Mouse (Mus musculus) CD8-positive naive resting alpha-beta T cell, adult 2 months (primary cell): ENCODE measurements around the gene Gnpnat1.

ENCODE experiments used
- DNase-seq, 2 experiments: peaks; one replicate each; pipeline ENCODE4 v3.0.0; 2022; ENCODE audit warnings: low read depth in 2 of 2, low spot score in 2 of 2

Gnpnat1 gene

DNA sequence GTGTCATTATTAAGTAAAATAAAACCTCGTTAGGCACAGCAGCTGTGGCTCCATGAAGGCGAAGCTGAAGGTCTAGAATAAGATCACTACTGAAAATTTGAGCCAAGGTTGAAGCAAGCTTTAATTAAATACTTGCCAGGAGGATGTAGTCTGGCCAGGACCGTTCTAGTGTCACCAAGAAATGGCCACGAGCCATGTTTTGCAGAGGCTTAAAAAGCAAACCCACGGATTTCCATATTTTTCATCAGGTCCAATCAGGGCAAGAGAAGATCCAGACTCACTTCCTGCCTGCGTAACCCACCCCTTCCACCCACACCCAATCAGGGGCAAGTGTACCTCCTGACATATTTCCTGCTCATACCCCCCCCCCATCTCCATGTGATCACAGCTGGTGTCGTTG lies 1.1 kb downstream of the Gnpnat1 start:
- no peak for DNase-seq

DNA sequence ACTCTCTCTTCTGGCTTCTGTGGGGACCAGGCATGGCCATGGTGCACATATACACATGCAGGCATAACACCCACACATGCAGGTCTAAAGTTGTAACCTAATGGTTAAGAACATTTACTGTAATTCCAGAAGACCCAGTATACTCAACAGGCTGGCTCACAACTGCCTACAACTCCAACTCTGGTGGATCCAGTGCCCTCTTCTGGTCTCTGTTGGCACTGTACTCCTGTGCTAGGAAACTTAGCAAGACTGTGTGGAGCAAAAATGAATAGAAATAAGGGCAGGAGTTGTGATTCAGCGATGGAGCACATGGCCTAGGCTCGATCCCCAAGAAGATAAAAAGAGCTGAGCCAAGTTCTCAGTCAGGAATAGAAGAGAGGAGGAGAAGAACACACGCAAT lies 4.9 kb downstream of the Gnpnat1 start:
- no peak for DNase-seq

DNA sequence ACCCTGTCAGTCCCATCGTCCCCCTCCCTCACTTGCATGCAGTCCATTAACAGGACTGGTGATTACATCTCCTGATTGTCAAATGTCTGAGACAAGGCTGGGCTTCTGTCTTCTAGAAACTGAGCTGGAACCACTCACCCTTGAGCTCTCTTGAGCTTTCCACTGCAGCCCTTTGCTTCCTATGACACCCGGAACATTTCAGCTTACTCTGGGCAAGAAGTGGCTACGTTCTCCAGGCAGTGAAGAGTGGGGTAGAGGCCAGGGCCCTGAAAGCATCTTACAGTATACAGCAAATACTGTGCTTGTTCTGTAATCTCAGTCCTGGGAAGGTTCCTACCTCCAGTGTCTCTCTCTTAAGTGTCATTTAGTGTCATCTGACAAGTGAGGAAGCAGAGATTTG lies 15.5 kb downstream of the Gnpnat1 start:
- no peak for DNase-seq

DNA sequence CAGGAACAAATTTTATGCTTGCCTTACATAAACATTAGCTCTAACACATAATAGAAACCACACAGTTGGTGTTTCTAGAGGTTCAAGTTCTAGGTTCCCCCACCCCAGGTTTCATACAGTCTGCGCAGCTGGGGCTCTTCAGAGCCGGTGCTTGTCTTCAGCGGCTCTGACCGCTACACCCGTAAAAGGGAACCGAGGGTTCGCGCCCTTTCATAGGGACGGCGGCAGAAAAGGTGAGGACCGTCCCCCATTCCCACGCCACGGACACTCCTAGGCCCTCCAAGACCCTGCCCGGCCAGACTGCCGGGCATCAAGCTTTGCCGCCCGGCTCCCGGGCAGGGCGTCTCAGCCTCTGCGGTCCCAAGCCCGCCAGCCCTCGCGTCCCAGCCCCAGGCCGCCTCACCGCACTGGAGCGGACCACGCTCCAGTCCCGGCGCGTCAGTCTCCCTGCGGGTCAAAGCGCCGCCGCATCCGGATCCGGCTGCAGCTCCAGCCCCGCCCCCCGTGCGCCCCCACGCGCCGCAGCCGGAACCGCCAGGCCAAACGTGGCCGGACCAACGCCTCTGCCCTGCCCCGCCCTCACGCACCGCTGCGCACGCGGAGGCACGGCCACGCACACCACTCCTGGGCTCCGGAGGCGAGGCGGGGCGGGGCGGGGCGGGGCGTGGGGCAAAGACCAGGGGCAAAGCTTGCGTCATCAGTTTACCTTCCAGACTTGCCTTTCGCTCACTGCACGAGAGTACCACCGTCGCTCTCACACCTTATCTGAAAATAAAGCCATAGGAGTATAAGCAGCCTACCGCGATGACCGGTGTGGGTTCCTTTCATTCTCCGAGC lies 16.1 kb downstream of the Gnpnat1 start:
- peak; percentile 65 to 69 for DNase-seq

DNA sequence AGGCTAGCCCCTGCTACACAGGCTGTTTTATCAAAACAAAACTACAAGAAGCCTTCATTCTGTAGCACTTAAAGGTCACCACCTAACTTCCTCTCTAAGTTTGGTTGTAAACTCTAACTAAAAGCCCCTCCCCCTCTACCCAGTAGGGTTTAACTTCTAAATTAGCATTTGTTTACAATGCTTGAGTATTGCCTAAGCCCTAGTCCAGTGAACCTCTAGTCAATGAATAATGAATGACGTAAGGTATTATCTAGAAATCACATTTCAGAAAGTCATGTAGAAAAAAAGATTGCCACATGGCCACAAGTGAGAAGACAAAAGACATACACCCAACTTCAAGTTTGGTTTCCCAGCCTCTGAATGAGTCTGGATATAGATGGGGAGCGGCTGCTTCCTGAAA lies 17.2 kb downstream of the Gnpnat1 start:
- no peak for DNase-seq

DNA sequence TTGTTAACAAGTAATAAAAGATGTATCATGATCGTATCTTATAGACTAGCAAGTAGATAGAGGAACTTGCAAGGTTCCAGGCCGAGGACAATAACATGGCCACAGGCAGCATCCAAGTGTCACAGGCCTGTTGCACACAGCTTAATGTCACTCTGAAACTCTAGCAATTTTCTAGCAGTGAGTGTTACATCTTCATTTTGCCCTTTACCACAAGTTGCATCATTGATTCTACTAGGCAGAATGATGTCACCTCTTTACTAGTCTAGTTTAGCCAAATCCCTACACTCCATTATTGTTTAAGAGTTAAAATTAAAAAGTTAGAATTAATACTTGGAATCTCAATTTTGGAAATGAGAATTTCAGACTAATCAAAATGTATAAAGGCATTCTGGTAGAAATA lies 19.1 kb downstream of the Gnpnat1 start:
- no peak for DNase-seq

DNA sequence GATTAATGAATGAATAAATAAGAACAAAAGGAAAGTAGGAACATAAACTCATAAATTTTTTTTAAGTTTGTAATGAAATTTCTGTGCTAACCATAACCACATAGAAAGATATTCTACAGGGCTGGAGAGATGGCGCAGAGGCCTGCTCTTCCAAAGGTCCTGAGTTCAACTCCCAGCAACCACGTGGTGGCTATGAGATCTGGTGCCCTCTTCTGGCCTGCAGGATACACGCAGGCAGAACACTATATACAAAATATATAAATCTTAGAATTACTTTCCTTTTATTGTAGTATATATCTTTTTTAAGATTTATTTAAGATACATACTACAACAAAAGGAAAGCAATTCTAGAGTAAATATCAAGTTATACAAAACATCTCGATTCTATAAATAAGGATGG lies 21.8 kb downstream of the Gnpnat1 start:
- DNase-seq = no peak

DNA sequence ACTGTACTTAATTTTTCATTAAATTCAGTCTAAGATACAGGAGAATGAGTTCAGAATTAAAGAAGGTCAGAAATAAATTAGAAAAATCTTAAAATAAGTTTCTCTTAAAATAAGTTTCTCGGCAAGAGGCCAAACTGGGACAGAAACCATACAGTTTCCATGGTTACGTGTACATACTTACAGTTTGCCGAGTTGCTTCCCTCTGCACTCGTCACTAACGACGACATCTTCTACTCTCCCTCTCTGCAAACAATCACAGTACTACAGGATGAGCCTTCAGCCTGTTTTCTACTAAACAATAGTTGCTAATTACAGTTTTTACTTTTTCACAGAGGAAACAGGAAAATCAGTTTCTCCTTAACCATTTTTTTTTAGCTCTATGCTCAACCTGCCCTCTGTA lies 24.0 kb downstream of the Gnpnat1 start:
- no peak for DNase-seq

DNA sequence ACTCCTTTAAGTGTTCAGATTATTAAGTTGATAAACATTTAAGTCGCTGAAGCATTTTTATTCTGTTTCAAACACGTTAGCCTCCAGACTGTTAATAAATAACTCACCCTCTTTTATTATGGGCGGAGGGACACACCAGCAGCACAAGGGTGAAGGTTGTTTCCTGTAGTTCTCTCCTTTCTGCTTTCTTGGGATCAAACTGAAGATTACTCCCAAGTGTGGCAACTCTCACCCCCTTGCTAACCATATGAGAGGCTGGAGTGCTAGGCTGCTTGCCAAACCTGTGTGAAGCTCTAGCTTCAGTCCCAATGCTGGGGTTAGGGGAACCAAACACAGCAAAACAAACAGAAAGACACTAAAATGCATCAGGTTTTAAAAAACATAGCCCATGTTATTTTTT lies 25.9 kb downstream of the Gnpnat1 start:
- no peak for DNase-seq

DNA sequence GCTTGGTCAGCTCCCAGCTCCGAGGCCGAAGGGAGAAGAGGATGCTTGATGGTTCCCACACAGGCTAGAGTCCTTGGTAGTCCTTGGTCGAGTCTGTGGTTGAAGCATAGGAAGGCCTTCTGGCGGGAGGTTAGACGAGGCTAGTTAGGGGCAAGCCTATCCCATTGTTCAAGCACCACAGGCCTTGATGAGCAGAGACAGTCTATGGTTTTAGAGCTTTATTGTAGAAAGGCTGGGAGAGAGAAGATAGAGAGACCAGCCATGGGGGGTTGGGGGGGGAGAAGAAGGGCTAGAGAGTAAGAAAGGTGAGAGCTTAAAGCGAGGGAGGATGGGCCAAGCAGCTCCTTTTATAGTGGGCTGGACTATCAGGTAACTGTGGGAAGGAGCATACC lies 39.5 kb downstream of the Gnpnat1 start:
- no peak for DNase-seq

DNA sequence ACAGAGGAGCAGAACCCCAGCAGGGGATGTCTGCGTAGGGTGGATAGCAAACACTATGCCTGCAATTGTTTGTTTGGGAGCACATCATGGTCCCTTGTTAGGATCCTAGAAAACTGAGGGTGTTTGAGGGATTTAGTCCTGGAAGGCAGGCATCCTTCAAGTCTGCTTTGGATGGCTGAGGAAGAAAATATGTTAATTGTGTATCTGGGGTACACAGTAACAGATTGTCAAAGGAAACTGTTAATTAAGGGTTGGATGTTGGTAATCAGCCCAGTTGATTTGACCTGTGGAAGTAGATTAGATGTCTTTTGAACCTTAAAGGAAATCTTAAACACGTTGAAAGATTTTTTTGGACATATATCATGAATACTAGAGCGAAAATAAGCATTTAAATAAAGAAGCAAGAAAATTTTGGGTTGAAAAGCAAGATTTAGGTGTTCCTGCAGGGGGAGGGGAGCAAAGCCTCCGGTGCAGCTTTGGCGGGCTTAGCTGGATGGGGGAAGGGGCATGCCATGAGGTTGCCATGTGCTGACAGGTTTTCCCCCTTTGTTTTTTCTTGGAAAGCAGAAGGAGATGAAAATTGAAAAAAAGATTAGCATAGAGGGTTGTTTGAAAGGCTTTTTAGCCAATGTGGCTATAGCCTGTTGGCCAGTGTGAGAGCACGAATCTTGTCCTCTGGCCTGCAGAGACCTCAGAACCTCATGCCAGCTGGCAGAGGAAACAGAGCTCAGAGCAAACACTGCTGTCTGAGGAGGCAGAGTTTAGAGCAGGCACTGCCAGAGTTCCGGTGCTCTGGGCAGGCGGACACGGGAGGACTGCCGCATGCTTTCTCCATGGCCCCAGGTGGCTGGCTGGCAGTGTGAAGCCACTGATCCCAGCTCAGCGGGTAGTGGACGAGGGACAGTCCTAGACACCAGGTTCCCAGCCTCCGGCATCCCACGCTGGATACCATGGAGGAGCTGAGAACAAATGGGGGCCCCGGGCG lies 40.2 kb downstream of the Gnpnat1 start:
- no peak for DNase-seq

DNA sequence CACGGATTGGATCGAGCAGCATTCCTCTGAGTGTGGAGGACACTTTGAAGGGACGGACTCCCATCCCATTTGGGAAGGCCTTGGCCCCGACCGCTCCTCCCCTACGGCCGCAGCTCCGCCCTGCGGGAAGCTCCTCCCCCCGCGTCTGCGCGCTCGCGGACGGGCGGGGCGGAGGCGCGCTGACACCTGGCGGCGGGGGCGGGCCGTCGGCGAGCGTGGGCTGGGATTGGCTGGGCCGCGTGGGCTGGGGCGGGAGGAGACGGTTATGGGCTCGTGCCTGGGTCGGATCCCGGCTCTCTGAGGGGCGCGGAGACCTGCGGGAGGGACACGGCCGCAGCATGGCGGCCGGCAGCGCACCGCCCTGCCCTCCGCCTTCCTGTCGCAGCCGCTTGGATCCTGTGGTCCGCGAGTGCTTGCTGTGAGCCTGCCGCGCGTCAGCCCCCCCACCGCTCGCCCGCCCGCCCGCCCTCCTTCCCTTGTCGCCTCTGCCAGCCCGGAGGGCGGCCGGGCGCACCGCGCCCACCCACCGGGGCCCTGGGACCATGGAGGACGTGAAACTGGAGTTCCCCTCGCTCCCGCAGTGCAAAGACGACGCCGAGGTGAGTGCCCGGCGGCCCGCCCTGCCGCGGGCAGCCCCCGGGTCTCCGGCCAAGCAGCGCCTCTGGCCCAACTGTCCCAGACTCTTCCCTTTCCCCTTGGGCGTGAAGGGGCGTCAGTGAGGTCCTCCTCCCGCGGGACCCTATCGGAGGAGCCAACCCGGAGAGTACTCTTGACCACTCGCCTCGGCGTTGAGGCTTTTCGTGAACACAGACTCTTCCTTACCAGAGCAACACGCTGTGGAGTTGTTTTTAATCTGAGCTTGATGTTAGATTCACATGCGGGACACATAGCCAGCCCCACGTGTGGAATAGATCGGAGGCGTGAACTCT lies 53.5 kb downstream of the Gnpnat1 start, which contains the start of gene Styx:
Gene Styx, plus strand, starts transcription at position 163 of the 929 bp plus-strand sequence.
- peak; percentile 90 to 92 for DNase-seq

DNA sequence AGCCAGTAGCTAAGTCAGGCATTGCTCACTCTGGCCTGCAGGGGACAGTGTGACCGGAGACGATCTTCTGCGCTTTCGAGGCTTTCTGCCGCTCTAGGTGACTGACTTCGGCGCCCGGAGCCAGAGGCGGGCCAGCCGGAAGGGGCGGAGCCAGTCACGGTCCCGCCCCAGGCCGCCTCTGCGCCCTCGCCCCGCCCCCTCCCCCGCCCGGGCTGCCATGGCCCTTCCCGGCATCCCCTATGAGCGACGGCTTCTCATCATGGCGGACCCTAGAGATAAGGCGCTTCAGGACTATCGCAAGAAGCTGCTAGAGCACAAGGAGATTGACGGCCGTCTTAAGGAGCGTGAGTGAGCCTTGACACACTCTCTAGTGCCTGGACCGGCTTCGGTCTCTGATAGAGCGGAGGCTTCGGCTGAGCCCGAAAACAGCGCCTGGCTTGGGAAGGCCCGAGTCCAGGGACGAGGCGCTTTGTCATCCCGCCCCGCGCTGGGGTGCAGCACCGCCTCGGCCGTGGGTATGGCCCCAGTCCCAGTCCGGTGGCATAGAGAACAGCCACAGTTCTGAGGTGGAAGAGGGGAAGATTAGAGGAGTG lies 75.0 kb downstream of the Gnpnat1 start, which contains the start of gene Psmc6:
Gene Psmc6, plus strand, starts transcription at position 200 of the 593 bp plus-strand sequence.
- peak; percentile 87 to 88 for DNase-seq

DNA sequence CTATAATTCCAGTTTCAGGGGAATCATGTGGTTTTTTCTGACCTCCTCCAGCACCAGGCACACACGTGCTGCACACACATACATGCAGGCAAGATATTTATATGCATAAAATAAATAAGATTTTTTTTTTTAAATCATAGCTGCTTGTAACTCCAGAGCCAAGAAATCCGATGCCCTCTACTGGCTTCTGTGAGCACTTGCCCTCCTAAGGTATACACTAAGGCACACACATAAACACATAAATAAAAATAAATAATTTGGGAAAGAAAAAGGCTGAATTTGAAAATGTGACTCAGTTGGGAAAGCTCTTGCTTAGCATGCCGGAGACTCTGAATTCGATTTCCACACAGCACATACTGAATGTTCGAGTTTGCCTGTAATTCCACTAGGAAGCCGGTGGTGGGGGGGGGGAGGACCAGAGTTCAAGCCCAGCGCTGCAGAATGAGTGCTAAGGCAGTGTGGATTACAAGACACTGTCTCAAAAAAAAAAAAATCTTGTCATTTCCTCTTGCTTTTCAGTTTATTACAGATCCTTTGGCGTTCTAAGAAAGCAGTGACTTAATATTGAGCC lies 75.6 kb downstream of the Gnpnat1 start:
- no peak for DNase-seq

DNA sequence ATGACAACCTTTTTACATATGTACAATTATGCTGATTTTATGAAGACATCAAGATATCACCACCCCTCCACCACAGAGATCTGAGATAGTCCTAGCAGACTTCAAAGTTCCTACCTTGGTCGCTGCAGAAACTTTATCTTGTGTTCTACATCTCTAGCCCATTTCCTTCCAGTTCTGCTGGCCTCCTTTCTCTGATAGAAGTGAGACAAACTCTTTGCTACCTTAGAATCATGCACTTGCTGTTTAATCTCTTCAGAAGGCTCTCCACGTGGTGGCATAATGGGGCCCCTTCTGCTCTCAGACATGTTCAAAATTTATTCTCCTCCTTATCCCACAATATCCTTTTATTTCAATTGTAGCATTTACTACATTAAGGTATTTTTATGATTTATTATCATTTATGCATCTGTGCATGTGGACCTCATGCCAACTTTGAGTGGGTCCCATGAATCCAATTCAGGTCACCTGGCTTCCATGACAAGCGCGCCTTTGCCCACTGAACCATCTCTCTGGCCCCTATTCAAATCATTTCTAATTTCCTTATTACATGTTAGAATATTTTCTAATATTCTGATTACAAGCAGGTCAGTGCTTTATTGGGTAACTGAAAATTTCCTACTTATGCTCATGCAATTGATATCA lies 76.5 kb downstream of the Gnpnat1 start:
- DNase-seq = no peak
